Mouse (Mus musculus) MEL (cell line): ENCODE results near the gene Prok1.

Experiments
- EP300 ChIP-seq, 2 experiments: IDR thresholded peaks; 2 replicates each; pipeline ENCODE4 v1.6.1; 2011; ENCODE audit warnings: improper control_type of control experiment in 2 of 2, low read length in 2 of 2, low read depth in 1 of 2, mild to moderate bottlenecking in 1 of 2
- MEF2A ChIP-seq: IDR thresholded peaks from 2 replicates; pipeline ENCODE4 v1.6.1; 2014; ENCODE audit warnings: low read depth, mild to moderate bottlenecking, inconsistent platforms, low read length, improper control_type of control experiment; ENCODE audit not compliant: poor library complexity, insufficient replicate concordance, severe bottlenecking; ENCODE audit errors: extremely low read depth
- POLR2A ChIP-seq, 2 experiments: IDR thresholded peaks; 2 replicates each; pipeline ENCODE4 v1.6.1; 2011 to 2012; ENCODE audit warnings: low read length in 2 of 2, mild to moderate bottlenecking in 2 of 2, control low read depth in 1 of 2, improper control_type of control experiment in 1 of 2, low read depth in 1 of 2, moderate library complexity in 1 of 2; ENCODE audit not compliant: control insufficient read depth in 1 of 2, insufficient read depth in 1 of 2, poor library complexity in 1 of 2
- SIN3A ChIP-seq: IDR thresholded peaks from 2 replicates; pipeline ENCODE4 v1.6.1; 2012; ENCODE audit warnings: low read length, improper control_type of control experiment, inconsistent platforms

DNA sequence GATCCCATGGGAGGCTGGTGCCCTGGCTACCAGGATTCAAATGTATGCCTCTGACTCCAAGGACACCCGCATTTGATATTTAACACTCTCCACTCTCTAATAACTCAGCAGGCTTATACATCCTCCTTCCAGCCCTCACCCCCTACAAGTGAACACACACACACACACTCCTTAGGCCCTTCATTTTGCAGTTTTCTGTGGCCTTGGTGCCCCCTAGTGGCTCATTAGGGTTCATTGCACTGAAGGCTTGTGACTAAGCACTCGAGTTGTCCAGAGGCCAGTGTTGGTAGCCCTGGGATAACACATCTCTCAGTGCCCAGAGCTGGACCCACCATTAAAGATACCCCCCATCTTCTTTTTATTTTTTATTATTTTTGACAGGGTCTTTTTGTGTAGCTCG is 34.3 kb upstream of the Prok1 start:
- TF ChIP-seq POLR2A (IDR thresholded peaks at IDR 0.05; ENCODE audit: control insufficient read depth in 1 of 2, insufficient read depth in 1 of 2, low read depth in 1 of 2, low read length in 2 of 2, poor library complexity in 1 of 2) (no peak), EP300 (IDR thresholded peaks at IDR 0.05; ENCODE audit: low read depth in 1 of 2, low read length in 2 of 2) (no peak), SIN3A (no peak), MEF2A (no peak)
